Mouse (Mus musculus) embryonic facial prominence, embryonic 15.5 days (tissue): Measurements from ENCODE around the gene Zfp984. TPM values are rescaled to one million over a fixed set of nuclear protein-coding genes. Genes with fewer than 3 reads are reported as not detected.

ENCODE experiments used
- polyA plus RNA-seq: library from polyadenylated mRNA; unstranded; fragments of >200 nt; fragmentation: Nextera tagmentation; extraction: Ambion mirVana; gene quantifications from 2 replicates; pipeline ENCODE4 v1.2.1, GENCODE M21; 2015

Zfp984 gene
- polyA plus RNA-seq, 1 experiment from 2014 or later = 5.9 TPM

Other genes with a start within 250 kb of the Zfp984 start
- gene Zfp979, start 167.3 kb downstream of the Zfp984 start, polyA plus RNA-seq = 2.5 and 3.0 TPM in 2 replicates
- gene Zfp534, start 107.2 kb downstream of the Zfp984 start, polyA plus RNA-seq = not detected in 2 replicates
- 4.6 and 5.3 TPM in 2 replicates for gene Zfp933, start 38.6 kb upstream of the Zfp984 start, polyA plus RNA-seq
- 40.3 and 43.2 TPM in 2 replicates for gene Miip, start 59.0 kb upstream of the Zfp984 start, polyA plus RNA-seq
- gene Fv1, start 59.2 kb upstream of the Zfp984 start, polyA plus RNA-seq = 9.1 and 10.9 TPM in 2 replicates
- 38.6 and 39.4 TPM in 2 replicates for gene Mfn2, start 94.9 kb upstream of the Zfp984 start, polyA plus RNA-seq
- gene Plod1, start 127.0 kb upstream of the Zfp984 start, polyA plus RNA-seq = 92.0 and 93.3 TPM in 2 replicates
- gene 2510039O18Rik, start 131.1 kb upstream of the Zfp984 start, polyA plus RNA-seq = 20.6 and 22.0 TPM in 2 replicates
- 0.37 and 0.44 TPM in 2 replicates for gene Nppb, start 176.0 kb upstream of the Zfp984 start, polyA plus RNA-seq
- gene Nppa, start 190.9 kb upstream of the Zfp984 start, polyA plus RNA-seq = 0.42 and 0.43 TPM in 2 replicates
- gene Clcn6, start 229.0 kb upstream of the Zfp984 start, polyA plus RNA-seq = 6.3 and 7.6 TPM in 2 replicates
- gene Mthfr, start 229.3 kb upstream of the Zfp984 start, polyA plus RNA-seq = 21.3 and 24.9 TPM in 2 replicates